Mouse (Mus musculus) kidney, embryonic 15.5 days (tissue): ENCODE measurements around the gene Zfp993. TPM values are rescaled to one million over a fixed set of nuclear protein-coding genes. Genes with fewer than 3 reads are reported as not detected.
"Not testable (repeated sequence)": the region's sequence is repeated elsewhere in the genome, so short reads cannot be mapped to it uniquely, and the experiment has no call there.

Experiments
- ATAC-seq: fragments of 200-750 bp; cut with Nextera tagmentation; replicated peaks from 2 replicates; pipeline ENCODE4 v1.8.0; 2017; ENCODE audit warnings: moderate TSS enrichment; ENCODE audit not compliant: low FRiP score
- H3K27ac ChIP-seq: fragments of 300-500 bp; sonication (generic); 2 replicates; pipeline ENCODE4 v1.5.1; 2015; ENCODE audit warnings: mild to moderate bottlenecking, inconsistent platforms
- H3K27me3 ChIP-seq: fragments of 300-500 bp; sonication (generic); 2 replicates; pipeline ENCODE4 v1.6.1; 2015; ENCODE audit warnings: inconsistent platforms
- H3K36me3 ChIP-seq: fragments of 300-500 bp; sonication (generic); 2 replicates; pipeline ENCODE4 v1.6.1; 2015; ENCODE audit warnings: inconsistent platforms
- H3K4me1 ChIP-seq: fragments of 300-500 bp; sonication (generic); 2 replicates; pipeline ENCODE4 v1.6.1; 2015; ENCODE audit warnings: inconsistent platforms
- H3K4me2 ChIP-seq: fragments of 300-500 bp; sonication (generic); 2 replicates; pipeline ENCODE4 v1.6.1; 2015; ENCODE audit warnings: moderate library complexity, mild to moderate bottlenecking, inconsistent platforms
- H3K4me3 ChIP-seq: fragments of 300-500 bp; sonication (generic); replicated peaks from 2 replicates; pipeline ENCODE4 v1.5.1; 2015; ENCODE audit warnings: mild to moderate bottlenecking, inconsistent platforms
- H3K9ac ChIP-seq: fragments of 300-500 bp; sonication (generic); 2 replicates; pipeline ENCODE4 v1.6.1; 2015; ENCODE audit warnings: mild to moderate bottlenecking, inconsistent platforms
- H3K9me3 ChIP-seq: fragments of 300-500 bp; sonication (generic); replicated peaks from 2 replicates; pipeline ENCODE4 v1.6.1; 2016; ENCODE audit warnings: inconsistent platforms
- WGBS: fragments of 180-500 bp; shearing (Covaris S2); methylation state at CpG from one replicate; pipeline ENCODE4 v1.1.7; 2015; ENCODE audit warnings: mixed read lengths; 5-methylcytosine and 5-hydroxymethylcytosine counted together
- polyA plus RNA-seq: library from polyadenylated mRNA; unstranded; fragments of >200 nt; fragmentation: Nextera tagmentation; extraction: Ambion mirVana; gene quantifications from 2 replicates; pipeline ENCODE4 v1.2.1, GENCODE M21; 2015

The Zfp993 gene
- 3.1 and 4.4 TPM in 2 replicates for polyA plus RNA-seq

DNA sequence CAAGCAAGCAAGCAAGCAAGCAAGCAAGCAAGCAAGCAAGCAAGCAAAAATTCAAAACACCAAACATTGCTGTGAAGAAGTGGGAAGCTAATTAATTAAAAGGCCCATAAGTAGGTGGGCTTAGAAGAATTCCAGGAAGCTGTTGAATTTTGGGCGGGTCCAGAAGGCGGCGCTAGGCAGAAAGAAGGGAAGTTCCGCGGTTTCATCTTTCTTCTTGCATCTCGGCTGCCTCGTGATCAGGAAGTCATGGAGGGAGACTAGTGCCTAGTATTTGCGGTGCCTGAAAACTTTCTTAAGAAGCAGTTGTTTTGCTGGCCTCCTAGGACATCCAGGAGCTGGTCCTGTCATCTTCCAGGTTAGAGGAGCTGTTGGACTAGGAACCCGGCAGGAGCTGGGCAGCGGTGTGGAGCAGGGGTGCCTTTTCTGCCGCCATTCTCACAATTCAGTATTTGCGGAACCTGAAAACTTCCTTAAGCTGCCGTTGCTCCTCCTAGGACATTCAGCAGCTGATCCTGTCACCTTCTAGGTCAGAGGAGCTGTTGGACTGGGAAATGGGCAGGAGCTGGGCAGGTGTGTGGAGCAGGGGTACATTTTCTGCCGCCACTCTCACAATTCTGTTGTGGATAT is at the start of gene Zfp993:
Zfp993 (plus strand) TSS at position 188 of the 627 bp plus-strand sequence.
- not testable (repeated sequence) for H3K4me3 ChIP-seq, H3K4me1 ChIP-seq, H3K9me3 ChIP-seq, ATAC-seq, H3K36me3 ChIP-seq, H3K9ac ChIP-seq, H3K4me2 ChIP-seq, H3K27me3 ChIP-seq, H3K27ac ChIP-seq
- WGBS = no CpG with 5 or more reads among the region's 14 CpGs

DNA sequence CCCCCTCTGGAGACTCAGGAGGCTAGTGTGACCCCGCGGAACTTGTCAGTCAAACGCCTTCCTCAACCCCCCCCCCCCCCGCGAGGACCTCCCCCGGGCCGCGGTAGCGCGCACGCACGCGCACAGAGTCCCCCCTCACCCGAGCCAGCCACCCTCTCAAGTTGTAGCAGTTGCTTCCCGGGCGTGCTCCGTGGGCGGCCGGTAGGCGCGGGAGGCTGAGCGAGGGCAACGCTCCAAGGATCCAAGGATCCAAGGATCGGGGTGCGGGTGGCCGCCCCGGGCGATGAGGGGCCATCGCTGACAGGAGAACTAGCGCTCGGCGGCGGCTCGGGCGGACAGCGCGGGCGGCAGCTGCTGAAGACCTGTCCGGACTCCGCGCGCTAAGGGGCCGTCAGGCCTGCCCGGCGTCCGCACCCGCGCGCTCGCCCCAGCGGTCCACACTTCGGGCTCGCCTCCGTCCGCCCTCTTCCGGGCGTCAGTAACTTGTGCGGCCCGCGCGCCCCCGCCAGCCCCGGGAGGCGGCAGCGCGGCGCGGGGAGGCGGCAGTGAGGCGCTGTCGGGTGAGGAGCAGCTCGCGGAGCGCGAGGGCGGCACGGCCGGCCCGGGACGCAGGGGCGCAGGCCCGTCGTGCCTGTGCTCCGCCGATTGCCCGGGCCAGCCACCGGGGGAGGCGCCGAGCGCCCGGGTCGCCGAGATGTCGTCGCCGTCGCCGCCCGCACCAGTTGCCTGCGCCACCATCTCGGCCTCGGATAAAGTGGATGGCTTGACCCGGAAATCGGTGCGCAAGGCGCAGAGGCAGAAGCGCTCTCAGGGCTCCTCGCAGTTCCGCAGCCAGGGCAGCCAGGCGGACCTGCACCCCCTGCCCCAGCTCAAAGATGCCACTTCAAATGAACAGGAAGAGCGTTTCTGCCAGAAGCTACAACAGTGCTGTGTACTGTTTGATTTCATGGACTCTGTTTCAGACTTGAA is 30.6 kb upstream of the Zfp993 start:
- H3K36me3 ChIP-seq, H3K4me3 ChIP-seq, H3K9ac ChIP-seq, H3K9me3 ChIP-seq, H3K4me1 ChIP-seq, H3K27ac ChIP-seq, H3K27me3 ChIP-seq: not testable (repeated sequence)
- WGBS = 0% methylated on average over 17 of the region's 111 CpGs
- peak overlapping the region; percentile 39; the same call in 1 of the 2 replicates for H3K4me2 ChIP-seq
- ATAC-seq = peak; percentile 98

DNA sequence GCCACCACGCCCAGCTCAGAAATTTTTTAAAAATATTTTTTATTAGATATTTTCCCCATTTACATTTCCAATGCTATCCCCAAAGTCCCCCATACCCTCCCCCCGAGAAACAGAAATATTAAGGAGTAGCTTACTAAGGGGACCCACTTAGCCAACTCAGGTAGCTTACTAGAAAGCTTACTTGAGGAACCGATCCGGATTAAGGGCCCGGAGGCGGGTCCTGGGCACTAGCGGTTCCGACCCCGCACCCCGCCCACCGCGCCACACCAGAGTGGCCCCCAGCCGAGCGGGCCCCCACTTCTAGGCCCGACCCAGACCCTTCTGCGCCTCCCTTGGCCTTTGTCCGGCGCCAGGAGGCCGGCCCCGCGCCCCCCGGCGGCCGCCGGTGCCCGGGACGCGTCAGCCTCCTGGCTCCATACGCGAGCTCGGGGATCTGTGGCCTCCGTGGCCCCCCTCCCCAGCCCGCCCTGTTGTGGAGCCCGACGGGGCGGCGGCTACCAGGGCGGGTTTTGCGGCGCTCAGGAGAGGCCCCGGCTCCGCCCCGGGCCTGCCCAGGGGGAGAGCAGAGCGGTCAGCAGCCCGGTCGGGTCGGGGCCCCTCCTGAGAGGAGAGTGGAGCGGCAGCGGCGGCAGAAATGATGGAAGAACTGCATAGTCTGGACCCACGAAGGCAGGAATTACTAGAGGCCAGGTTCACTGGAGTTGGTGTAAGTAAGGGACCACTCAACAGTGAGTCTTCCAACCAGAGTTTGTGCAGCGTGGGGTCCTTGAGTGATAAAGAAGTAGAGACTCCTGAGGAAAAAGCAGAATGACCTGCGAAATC is 7.0 kb upstream of the Zfp993 start:
- H3K27me3 ChIP-seq = not testable (repeated sequence)

DNA sequence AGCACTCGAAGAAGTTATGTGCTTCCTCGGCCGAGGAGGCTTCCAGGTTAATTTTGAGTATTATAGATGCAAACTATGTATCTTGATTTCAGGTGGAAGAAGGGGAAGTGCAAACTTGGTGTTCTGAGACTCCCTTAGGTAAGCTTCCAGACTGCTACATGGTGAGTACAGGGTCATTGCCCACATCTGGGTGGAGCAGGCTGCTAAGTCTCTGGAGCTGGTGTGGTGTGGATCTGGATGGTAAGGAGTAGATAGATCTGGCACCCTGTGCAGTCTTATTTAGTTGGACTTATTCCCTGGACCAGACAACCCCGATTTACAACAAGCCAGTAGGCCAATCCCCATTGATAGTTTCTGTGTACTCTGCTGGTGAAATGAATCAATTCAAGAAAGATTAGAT is 33.6 kb downstream of the Zfp993 start:
- not testable (repeated sequence) for H3K9me3 ChIP-seq, H3K4me3 ChIP-seq, ATAC-seq, H3K27me3 ChIP-seq, H3K27ac ChIP-seq, H3K4me1 ChIP-seq, H3K9ac ChIP-seq, H3K4me2 ChIP-seq, H3K36me3 ChIP-seq
- no CpG with 5 or more reads among the region's 4 CpGs for WGBS

More for the DNA sequence above, 7.0 kb upstream of the Zfp993 start:
- H3K36me3 ChIP-seq, H3K27ac ChIP-seq, H3K9ac ChIP-seq, H3K9me3 ChIP-seq, H3K4me1 ChIP-seq: not testable (repeated sequence)
- peak; percentile 98 for ATAC-seq
- Histone ChIP-seq H3K4me3 (peak overlapping the region; percentile 31), H3K4me2 (peak overlapping the region; percentile 47)
- 5% methylated on average over 23 of the region's 53 CpGs for WGBS

DNA sequence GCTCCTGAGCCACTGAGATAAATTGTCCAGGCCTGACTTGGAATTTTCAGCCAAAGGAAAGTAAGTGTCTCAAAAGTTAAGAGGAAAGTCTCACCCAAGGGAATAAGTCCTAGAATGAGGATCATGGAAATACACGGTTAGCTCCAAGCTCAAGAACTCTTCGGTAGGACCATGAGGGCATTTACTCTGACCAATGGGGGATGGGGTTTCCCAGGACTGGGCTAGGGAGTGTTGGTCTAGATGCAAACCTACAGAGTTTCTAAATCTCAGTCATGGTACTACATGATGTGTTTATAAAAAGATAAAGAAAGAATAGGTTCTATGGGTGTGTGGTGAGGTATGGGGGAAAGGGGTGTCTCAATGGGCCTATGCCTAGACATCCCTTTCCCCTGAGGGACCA is 38.9 kb downstream of the Zfp993 start:
- H3K4me3 ChIP-seq, H3K9me3 ChIP-seq, H3K4me1 ChIP-seq, H3K36me3 ChIP-seq, H3K9ac ChIP-seq, H3K27me3 ChIP-seq, H3K27ac ChIP-seq, H3K4me2 ChIP-seq: not testable (repeated sequence)
- ATAC-seq = peak; percentile 52; the same call in 1 of the 2 replicates
- no CpG with 5 or more reads among the region's 2 CpGs for WGBS

DNA sequence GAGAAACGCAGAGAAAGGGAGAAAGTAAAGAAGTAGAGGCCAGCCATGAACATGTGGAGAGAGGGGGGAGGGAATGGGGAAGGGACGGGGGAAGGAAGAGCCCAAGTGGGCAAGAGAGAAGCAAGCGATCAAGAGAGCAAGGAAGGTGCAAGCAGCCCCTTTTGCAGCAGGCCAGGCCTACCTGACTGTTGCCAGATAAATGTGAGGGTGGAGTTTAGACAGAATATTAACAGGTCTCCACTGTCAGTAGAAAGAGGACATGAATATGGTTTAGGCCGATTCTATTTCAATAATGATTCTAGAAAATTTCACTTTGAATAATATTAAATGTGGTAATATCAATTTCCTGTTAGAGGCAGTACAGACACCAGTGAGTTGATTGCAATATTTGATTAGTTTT is 39.4 kb downstream of the Zfp993 start:
- WGBS = 100% methylated on average over 1 of the region's 4 CpGs
- H3K27ac ChIP-seq = not testable (repeated sequence)
- peak; percentile 49; the same call in 1 of the 2 replicates for ATAC-seq

DNA sequence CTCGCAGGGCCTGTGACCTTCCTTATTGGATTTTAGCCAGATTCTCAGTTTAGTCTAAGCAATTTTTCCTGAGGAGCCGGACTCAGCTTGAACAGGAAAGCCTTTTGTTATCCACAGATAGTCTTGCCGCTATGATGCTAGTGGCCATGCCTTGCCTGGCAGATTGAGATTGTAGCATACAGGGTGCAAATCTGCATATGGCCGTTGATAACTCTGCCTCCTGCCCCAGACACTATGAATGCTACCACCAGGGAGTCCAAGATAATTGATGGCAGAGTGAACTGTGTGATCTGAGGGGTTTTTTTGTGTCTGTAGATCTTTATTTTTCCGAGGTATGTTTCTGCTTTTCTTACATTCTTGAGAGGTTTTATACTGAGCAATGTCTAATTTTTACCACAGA is 39.9 kb downstream of the Zfp993 start:
- ATAC-seq = not testable (repeated sequence)

More for the DNA sequence above, 39.4 kb downstream of the Zfp993 start:
- H3K27me3 ChIP-seq, H3K4me2 ChIP-seq, H3K4me3 ChIP-seq, H3K9ac ChIP-seq, H3K36me3 ChIP-seq, H3K9me3 ChIP-seq, H3K4me1 ChIP-seq: not testable (repeated sequence)

More for the DNA sequence above, 39.9 kb downstream of the Zfp993 start:
- H3K4me2 ChIP-seq, H3K27me3 ChIP-seq, H3K9me3 ChIP-seq, H3K4me1 ChIP-seq, H3K9ac ChIP-seq, H3K27ac ChIP-seq, H3K36me3 ChIP-seq, H3K4me3 ChIP-seq: not testable (repeated sequence)
- WGBS = 81% methylated on average over 2 of the region's 5 CpGs

Other genes starting within 250 kb of the Zfp993 start
- gene Zfp992, start 161.9 kb upstream of the Zfp993 start, polyA plus RNA-seq = 3.9 TPM in 2 replicates
- 0.06 TPM in 1 of 2 replicates, not detected in the other for gene Zfp981, start 108.9 kb upstream of the Zfp993 start, polyA plus RNA-seq